Mouse (Mus musculus) ES-E14 (cell line): ENCODE measurements around the gene Scarb1.

Source experiments
- HCFC1 ChIP-seq: IDR thresholded peaks from 2 replicates; pipeline ENCODE4 v1.6.1; 2012; ENCODE audit warnings: low read length, inconsistent platforms, borderline replicate concordance; ENCODE audit not compliant: insufficient read depth
- ZNF384 ChIP-seq: IDR thresholded peaks from 2 replicates; pipeline ENCODE4 v1.6.1; 2012; ENCODE audit warnings: low read depth, low read length, inconsistent platforms

DNA sequence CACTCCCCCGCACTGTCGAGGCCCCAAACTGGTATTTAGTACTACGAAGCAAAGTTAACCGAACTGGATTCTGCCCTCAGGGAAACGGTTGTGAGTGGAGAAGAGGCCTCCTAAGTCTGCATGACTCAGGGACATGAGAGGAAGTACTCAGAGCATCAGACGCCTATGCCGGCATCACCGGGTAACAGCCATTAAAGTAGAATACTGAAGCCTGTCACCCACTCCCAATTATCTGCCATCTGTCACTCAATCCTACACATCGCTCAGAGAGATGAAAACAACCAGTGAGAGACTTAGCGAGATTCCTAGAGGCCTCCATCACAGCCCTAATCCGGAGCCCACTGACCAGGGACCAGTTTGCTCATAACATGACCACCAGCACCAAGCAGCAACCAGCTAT is 26.9 kb downstream of the Scarb1 start:
- TF ChIP-seq HCFC1: no peak
- TF ChIP-seq ZNF384: no peak
